Mouse (Mus musculus): ENCODE results near the gene Myo10. TPM values are rescaled to one million over a fixed set of nuclear protein-coding genes. Genes with fewer than 3 reads are reported as not detected.

The Myo10 gene
- total RNA-seq, 2 experiments from 2014 or later: 40.9 to 44.9 TPM

DNA sequence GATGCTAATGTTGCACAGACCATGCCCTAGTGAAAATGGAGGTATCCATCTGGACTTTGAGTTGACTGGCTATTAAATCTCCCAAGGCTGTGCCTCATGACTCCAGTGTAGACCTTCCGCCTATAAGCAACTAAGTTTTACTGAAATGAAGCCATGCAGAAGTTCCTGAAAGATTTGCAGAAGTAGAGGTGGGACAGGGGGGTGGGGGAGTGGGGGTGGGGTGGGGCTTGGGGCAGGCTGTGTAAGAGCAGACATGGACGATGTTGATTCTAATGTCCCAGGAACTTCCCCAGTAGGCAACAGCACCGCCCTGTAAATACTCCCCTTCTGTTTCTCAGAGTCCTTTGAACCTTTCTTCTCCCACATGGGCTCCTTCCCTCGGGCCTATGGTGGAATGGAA, 16.9 kb upstream of the Myo10 start:
- intact Hi-C loops (cut with DNase I): no loop called here

DNA sequence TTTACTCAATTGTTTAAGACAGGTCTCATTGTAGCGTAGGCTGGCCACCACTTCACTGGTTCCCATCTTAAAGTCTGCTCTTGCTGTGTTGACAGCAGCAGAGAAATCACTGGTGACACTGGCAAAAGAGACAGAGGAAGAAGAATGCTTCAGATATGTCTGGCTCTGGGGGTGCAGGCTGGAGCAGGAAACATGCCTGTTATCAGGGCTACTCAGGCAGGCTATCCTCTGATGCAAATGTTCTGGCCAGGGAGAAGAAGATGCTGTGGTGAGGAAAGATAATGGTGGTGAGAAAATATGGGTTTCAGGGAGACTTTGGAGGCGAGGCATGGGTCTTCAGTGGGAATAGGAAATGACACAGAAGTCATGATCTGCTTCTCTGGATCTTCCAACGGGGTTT, 13.6 kb upstream of the Myo10 start:
- intact Hi-C loops (cut with DNase I): no loop called here
- no peak for DNase-seq (ENCODE audit: extremely low spot score in 1 of 2, low spot score in 2 of 2)

More for the DNA sequence above, 16.9 kb upstream of the Myo10 start:
- DNase-seq (ENCODE audit: extremely low spot score in 1 of 2, low spot score in 2 of 2): no peak

DNA sequence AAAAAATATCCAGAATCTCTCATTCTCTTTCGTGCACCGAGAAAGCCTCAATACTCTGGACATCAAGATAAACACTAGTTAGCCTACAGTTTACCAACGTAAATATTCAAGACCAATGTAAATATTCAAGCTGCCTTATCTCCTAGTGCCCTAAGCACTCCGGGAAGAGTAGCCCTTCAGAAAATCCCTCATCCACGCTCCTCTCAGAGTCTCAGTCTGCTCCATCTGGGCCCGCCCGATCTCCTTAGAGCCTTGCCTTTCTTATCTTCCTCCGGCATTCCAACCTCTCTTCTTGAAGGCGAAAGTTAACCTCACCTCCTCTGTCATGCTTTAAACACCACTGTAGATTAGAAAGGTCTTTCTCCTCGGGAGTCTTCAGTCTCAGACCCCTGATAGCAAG, 13.1 kb upstream of the Myo10 start:
- intact Hi-C loops (cut with DNase I): no loop called here
- DNase-seq (ENCODE audit: extremely low spot score in 1 of 2, low spot score in 2 of 2): no peak

DNA sequence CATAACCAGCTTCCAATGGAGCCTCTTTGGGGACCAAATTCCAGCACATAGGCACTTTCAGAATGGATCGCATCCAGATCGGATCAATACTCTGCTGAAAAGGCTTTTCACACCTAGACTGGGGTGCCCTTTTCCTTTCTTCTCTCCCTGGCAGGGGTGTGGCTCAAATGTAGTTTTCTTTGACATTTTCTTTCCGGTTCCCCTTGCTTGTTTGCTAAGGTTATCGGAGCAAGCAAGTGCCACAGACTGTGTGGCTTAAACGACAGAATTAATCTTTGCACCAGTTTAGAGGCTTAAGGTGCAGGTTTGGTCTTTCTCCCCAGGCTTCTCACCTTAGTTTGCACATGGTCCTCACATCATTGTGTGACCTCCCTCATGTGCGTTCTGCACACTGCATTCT, 11.1 kb upstream of the Myo10 start:
- DNase-seq (ENCODE audit: extremely low spot score in 1 of 2, low spot score in 2 of 2): no peak
- intact Hi-C loops (cut with DNase I): no loop called here

DNA sequence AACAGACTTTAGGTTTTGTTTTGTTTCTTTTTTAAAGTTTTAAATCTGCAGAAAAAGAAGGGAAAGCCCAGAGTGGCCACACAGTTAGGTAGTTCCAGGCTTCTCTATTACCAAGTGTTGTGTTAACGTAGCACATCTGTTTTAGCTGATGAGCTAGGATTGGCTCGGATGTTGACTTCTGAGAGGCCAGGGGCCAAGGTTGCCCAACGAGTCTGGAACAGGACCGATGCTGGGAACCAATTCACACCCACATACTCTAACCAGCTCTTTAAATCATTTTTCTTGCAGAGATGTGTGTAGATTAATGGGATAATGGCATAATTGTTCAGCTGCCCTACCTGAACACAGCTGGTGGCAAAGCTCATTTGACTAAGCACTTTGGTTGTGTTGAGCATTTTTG, 1.8 kb upstream of the Myo10 start:
- DNase-seq (ENCODE audit: extremely low spot score in 1 of 2, low spot score in 2 of 2): no peak
- intact Hi-C loops (cut with DNase I): loop anchor here (10.0 kb wide), 1 partner anchor 176 kb away; no protein-coding TSS in a partner anchor

DNA sequence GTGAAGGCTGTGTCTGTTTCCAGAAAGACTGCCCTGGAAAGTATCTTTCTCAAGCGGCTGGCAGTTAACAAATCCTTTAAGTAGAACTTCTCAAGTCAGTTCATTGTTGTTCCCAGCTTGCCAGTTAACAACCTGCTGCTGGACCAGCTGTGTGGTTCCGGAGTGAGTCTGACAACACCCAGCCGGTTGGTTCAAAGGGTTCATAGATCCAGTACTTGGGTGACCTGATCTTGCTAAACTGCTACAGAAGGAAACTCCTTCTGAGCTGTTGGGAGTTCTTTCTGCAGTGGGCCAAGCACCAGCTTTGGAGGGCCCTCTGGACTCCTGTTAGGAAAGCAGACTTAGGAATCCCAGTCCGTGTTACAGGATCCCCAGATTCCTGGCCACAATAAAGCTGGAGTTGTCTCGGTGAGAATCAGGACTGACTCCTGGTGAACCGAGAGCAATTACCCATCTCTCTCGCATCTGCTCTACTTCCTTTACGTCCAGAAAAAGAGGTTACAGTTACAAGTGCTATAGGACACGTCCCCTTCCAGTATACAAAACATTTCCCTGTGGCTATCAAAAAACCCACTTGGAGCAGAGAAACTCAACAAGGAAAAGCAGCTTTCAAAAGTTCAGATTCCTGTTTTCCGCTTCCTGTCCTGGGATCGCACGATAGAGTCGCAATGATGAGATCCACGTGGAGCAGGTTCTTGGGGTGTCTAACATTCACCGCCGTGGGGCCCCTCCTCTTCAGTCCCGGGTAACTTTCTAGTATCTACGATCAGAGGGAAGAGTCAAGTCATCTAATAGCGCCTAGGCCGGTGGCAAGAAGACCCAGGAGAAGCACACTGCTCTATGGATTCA, 750 bp upstream of the Myo10 start:
- intact Hi-C loops (cut with DNase I): loop anchor here (10.0 kb wide), 1 partner anchor 177 kb away; no protein-coding TSS in a partner anchor
- no peak for DNase-seq (ENCODE audit: extremely low spot score in 1 of 2, low spot score in 2 of 2)

DNA sequence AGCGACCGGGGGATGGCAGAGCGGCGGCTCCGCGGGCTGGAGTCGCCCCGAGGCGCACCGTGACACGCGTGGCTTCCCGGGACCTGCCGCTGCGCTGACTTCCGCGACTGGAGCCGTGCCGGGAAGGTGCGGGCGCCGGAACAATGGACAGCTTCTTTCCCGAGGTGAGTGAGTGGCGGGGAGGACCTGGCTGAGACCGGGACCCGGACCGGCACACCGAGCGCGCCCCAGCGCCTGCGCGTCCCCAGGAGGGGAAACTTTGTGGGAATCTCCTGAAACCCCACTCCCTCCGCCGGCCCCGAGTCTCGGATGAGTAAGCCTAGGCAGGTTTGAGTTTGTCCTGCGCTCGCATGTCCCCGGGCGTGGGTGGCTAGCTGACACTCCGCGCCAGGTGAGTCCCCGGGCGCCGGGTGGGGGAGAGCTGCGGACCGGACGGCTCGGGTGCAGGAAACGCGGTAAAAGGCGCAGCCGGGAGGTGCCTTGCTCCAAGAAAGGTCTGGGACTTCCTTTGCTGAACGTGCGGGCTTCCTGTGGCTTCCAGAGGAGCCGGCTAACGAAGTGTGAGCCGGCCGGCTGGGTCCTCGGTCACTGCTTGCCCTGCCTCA, 644 bp downstream of the Myo10 start:
- peak in 1 of 2 experiments; percentile 63 for DNase-seq (ENCODE audit: extremely low spot score in 1 of 2, low spot score in 2 of 2)
- intact Hi-C loops (cut with DNase I): loop anchor here (10.0 kb wide), 1 partner anchor 178 kb away; no protein-coding TSS in a partner anchor

DNA sequence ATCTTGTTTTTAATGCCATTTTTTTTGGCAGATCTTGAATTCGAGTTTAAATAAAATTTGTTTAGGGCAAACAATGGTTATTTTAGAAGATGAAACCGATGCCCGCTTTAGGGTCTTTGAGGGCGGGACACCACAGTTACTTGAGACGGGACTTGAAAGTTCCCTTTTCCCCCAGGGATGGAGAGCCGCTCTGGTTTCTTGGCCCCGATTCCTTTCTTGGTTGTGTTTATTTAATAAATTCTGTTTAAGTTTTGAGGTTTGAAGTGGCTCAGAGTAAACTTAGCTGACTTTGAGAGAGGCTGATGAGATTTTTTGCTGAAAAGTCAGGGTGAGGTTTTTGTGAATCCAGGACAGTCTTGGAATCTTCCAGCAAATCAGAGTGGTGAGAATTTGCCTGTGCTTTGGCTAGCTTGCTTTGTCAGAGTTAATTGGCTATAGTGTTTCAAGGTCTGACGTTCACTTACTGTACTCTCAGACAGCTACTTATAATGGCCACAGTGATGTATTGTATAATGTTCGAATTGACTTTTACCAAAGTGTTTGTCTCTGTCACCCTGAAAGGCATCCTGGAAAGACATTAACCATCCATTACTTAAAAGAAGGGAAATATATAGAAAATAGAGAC, 1.3 kb downstream of the Myo10 start:
- no peak for DNase-seq (ENCODE audit: extremely low spot score in 1 of 2, low spot score in 2 of 2)
- intact Hi-C loops (cut with DNase I): loop anchor here (10.0 kb wide), 1 partner anchor 179 kb away; no protein-coding TSS in a partner anchor

DNA sequence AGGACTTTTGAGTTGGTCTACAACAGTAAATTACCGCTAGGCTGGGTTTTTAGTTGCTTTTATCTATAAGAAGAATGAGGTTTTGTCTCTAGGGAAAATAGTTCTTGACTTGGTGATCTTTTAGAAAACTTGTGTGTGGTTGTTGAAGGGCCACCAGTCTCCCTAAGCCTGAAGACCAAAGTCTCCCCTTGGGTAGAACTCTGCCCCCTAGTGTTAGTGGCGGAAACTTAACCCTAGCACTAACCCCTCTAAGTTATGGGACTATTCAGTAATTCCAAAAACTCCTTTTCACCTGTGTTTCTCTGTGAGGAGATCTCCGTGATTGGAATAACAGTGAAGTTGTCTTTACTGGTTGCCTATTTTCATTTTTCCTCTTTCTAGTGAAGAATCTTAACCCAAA, 1.9 kb downstream of the Myo10 start:
- intact Hi-C loops (cut with DNase I): loop anchor here (10.0 kb wide), 1 partner anchor 179 kb away; no protein-coding TSS in a partner anchor
- DNase-seq (ENCODE audit: extremely low spot score in 1 of 2, low spot score in 2 of 2): peak in 1 of 2 experiments; percentile 60

DNA sequence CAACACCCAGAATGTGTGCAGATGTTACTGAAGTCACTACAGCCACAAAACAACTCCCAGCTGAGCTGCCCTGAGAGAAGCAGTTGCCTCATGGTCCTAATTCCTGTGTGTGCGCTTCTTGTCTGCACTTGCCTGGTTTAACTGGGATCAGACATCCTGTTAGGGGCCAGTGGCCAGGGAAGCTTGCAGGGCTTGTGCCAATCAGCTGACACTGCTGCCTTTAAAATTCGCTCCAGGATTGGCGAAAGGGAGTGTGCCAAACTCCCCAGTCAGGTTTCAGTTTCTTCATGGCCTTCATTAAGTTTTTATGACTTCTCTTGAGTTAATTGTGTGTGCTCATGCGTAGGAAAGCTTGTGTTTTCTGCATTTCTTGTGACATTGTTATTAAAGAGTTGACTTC, 3.1 kb downstream of the Myo10 start:
- intact Hi-C loops (cut with DNase I): loop anchor here (10.0 kb wide), 1 partner anchor 181 kb away; no protein-coding TSS in a partner anchor
- peak in 1 of 2 experiments; percentile 30 for DNase-seq (ENCODE audit: extremely low spot score in 1 of 2, low spot score in 2 of 2)

DNA sequence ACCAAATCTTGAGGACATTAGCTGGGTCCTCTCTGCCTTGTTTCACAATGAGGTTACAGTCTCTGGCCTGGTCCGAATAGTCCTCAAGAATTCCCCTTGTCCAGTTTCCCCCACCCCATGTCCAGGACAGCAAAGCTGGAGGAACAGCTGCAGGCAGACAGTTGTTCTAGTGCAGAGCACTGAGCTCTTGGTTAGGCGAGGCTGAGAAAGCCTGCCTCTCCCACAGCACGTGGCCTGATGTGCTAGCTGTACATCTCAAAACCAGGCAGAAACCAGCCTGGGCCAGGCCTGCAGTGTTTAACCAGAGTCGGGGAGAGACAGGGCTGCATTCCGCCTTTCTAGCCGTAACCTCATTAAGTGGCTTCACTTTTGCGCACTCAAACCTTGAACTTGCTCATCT, 4.7 kb downstream of the Myo10 start:
- intact Hi-C loops (cut with DNase I): loop anchor here (10.0 kb wide), 1 partner anchor 182 kb away; no protein-coding TSS in a partner anchor
- DNase-seq (ENCODE audit: extremely low spot score in 1 of 2, low spot score in 2 of 2): no peak

DNA sequence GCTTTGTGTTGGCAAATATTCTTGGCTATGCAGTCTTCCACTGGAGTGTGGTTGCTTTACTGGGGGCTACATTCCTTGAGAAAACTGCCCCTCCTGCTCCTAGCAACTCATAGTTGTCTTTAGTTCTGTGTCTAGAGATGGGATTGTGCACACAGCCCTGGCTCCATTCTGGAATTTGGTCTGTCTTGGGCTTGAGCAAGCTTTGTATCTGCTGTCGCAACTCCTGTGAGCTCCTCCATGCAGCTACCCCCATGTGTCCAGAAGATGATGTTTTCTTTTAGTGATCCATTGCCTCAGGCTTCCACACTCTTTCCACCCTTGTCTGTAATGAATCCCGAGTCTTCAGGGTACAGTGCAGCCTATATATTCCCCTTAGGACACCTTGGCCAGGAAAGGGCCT, 5.9 kb downstream of the Myo10 start:
- no peak for DNase-seq (ENCODE audit: extremely low spot score in 1 of 2, low spot score in 2 of 2)
- intact Hi-C loops (cut with DNase I): loop anchor here (10.0 kb wide), 1 partner anchor 183 kb away; no protein-coding TSS in a partner anchor

DNA sequence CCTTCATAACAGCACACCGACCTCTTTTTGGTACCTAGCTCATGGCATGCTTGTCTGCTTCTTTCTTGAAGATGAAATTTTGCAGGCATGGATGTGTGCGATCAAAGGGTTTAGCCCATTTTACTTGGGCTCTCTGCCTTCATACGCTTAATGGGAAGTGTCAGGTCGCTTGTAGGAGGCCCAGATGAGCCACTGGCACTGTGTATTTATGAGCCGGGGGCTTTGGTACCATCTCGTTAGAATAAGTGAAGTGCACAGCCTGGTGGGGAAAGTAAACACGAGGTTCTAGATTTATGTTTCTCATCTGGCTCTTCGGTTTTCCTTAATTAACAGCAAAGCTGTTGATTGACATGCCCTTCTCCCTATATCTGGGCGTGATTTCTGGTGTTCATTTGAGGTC, 8.4 kb downstream of the Myo10 start:
- DNase-seq (ENCODE audit: extremely low spot score in 1 of 2, low spot score in 2 of 2): no peak
- intact Hi-C loops (cut with DNase I): no loop called here

DNA sequence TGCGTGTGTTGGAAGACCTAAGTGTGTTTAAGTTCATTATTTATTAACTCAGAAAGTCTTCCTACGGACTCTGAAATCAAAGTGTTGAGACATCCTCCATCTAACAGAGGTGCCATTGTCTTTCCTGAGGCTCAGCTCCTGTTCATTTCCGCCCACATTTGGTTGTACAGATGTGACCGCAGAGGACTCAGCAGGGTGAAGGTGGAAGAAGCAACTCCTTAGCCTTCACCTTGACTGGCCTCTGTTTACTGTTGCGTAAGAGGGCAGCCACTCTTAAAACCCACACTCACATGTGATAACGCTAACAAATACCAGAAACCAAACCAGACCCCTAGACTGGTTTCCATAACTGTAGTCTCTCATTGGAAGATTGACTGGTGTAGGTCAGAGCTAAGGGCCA, 9.0 kb downstream of the Myo10 start:
- DNase-seq (ENCODE audit: extremely low spot score in 1 of 2, low spot score in 2 of 2): no peak
- intact Hi-C loops (cut with DNase I): no loop called here

DNA sequence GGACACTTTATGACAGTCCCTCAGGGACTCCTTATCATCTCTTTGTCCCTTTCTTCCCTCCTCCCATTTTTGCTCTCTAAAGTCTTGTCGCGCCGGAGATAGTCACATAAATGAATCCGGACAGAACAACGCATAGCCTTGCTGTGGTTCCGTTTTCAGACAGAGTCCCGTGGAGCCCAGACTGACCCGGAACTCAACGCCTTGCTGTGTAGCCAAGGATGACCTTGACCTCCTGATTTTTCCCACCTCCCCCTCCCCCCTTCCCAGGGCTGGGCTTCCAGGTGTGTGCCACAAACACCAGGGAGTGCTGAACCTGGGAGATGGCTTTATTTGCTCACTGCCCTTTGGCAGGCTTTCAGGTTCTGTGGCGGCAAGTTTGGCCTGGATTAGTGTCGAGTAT, 10.6 kb downstream of the Myo10 start:
- DNase-seq (ENCODE audit: extremely low spot score in 1 of 2, low spot score in 2 of 2): no peak
- intact Hi-C loops (cut with DNase I): no loop called here

DNA sequence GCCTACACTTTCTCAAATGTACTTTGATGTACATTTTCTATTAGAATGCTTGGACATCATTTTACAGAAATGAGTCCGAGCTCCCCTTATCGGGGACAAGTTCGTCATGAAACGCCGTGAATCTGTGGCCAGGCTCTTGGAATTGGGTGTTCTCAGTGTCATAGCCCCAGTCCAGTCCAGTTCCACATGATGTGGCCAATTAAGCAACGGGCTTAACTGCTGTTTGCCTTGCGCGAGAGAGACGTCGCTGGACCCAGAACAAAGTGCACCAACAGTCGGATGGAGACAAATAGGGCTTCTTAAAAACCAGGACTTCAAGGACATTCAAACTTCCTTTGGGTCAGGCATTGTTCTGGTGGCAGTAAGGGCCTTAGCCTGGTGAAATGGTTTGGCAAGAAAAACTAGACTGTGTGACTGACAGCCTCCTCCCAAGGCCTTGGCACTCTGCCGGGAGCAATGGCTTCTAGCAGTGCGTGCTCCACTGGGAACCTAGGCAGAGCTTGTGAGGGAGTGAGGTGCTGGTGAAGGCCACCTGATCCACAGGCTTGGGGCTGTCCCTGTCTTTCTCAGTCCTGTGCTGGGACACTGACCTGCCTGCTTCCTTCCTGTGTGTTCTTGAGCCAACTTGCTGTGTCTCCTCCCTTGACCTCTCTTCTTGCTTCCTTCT, 11.5 kb downstream of the Myo10 start:
- intact Hi-C loops (cut with DNase I): no loop called here
- peak in 1 of 2 experiments; percentile 63 for DNase-seq (ENCODE audit: extremely low spot score in 1 of 2, low spot score in 2 of 2)

DNA sequence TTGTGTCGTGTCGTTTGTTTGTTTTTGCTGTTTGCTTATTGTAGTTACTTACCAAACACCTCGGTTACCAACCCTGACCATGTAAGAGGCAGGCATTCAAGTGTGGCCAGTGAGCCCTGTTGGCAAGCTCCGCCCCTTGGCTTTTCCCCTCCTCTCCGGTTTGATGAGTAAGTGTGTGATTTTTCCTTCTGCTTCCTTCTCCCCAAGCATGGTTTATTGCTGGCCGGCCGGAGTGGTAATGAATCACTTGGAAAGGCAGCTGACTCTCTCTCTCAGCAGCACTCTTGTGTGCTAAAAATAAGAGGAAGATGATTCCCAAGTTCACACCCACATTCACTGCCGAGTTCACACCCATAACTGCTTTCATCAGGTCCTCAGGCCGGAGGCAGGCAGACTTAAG, 15.4 kb downstream of the Myo10 start:
- intact Hi-C loops (cut with DNase I): no loop called here
- peak; percentile 12 to 43 for DNase-seq (ENCODE audit: extremely low spot score in 1 of 2, low spot score in 2 of 2)

DNA sequence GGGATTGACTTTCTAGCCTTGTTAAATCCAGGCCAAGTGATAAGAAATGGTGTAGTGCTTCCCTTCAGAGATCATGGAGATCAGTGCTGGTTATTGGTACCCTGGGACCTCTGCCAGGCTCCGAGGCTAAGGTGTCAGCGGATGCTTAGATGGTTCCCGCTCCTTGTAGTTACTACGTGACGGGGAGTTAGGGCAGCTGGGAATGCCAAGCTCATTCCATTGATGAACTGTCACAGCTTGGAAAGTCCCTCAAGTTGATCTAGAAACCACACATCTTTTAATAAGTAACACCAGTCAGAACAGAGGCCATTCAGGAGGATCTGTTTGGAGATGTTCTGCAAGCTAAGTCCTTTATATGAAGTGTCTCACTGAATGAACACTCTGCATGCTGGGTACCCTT, 16.9 kb downstream of the Myo10 start:
- DNase-seq (ENCODE audit: extremely low spot score in 1 of 2, low spot score in 2 of 2): no peak
- intact Hi-C loops (cut with DNase I): no loop called here
